In genomic region chr10:58378380-58378779, GRCm38 (mm10) we compare ENCODE assay signal across 7 mouse cellular contexts.
"Had no signal": no experiment of that assay in that cellular context is flagged by ENCODE, and none has a peak within 500 bp of the region (broad histone marks: within the 10 kb centered on the region; RNA-seq: fewer than 3 reads in every experiment).

No protein-coding gene starts in this region.

- H3K36me3 ChIP-seq: limb, embryonic 13.5 days; midbrain, embryonic 12.5 days had no signal

- H3K27me3 ChIP-seq: limb, embryonic 13.5 days; midbrain, embryonic 12.5 days had no signal

- H3K9ac ChIP-seq: limb, embryonic 13.5 days; liver, embryonic 14.5 days; midbrain, embryonic 12.5 days had no signal

- H3K4me3 ChIP-seq: limb, embryonic 13.5 days; midbrain, embryonic 12.5 days had no signal

- H3K4me2 ChIP-seq: limb, embryonic 13.5 days; midbrain, embryonic 12.5 days had no signal

- H3K27ac ChIP-seq: limb, embryonic 13.5 days; liver, embryonic 14.5 days; midbrain, embryonic 12.5 days had no signal

- DNase-seq: kidney, adult 11 months; right cerebral cortex, postnatal 25 days; thymus, adult 18-20 months had no signal

- H3K9me3 ChIP-seq: limb, embryonic 13.5 days; midbrain, embryonic 12.5 days had no signal

- ATAC-seq: midbrain, embryonic 16.5 days had no signal
